Mouse (Mus musculus) granulocyte monocyte progenitor cell, adult 5-6 weeks (primary cell): ENCODE measurements around the gene Slain2. TPM values are rescaled to one million over a fixed set of nuclear protein-coding genes. Genes with fewer than 3 reads are reported as not detected.

Source experiments
- ATAC-seq: replicated peaks from 2 replicates; pipeline ENCODE4 v1.8.0; 2016; ENCODE audit warnings: mild to moderate bottlenecking, moderate TSS enrichment, inconsistent platforms; ENCODE audit not compliant: poor library complexity, severe bottlenecking
- total RNA-seq, 2 experiments: library from RNA; stranded (forward) in 1 of 2; stranded (reverse) in 1 of 2; fragments of 200-712, 200-1000 nt in 1 of 2; fragments of >200 nt in 1 of 2; fragmentation: Nextera tagmentation in 1 of 2; gene quantifications; 2 replicates each; pipeline ENCODE4 v1.2.3; 2014 to 2017

The Slain2 gene
- 44.5 and 60.4 TPM in 2 replicates for total RNA-seq (2014; fragmentation: Nextera tagmentation)
- 58.3 and 70.7 TPM in 2 replicates for total RNA-seq (2017)

- peak; percentile 75 for ATAC-seq
Measured at GRCm38 (mm10) chr5:72913648-72914557, at the start of gene Slain2. Gene Slain2, plus strand, starts transcription at chr5:72914304.

DNA sequence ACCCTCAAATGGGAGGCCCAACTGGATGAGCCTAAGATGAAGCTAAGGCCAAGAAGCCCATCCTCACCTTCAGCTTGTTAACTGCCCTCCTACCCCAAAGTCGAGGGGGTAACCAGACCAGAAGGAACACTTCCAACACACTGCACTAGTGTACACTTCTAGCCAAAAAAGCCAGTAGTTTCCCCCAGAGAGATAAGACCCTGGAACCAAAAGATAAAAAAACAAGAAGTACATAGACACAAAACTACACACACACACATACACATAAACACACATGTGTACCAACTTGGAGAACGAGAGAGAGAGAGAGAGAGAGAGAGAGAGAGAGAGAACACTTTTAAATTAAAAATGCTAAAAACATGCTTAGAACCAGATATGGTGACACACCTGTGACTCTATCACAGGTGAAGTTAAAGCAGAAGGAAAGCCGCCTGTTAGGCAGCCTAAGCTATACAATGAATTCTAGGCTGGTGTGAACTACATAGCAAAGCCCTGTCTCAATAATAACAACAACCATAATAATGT lies 49.4 kb upstream of the Slain2 start:
- no peak for ATAC-seq

- ATAC-seq: no peak
Measured at GRCm38 (mm10) chr5:72866260-72866905, 47.7 kb upstream of the Slain2 start.

DNA sequence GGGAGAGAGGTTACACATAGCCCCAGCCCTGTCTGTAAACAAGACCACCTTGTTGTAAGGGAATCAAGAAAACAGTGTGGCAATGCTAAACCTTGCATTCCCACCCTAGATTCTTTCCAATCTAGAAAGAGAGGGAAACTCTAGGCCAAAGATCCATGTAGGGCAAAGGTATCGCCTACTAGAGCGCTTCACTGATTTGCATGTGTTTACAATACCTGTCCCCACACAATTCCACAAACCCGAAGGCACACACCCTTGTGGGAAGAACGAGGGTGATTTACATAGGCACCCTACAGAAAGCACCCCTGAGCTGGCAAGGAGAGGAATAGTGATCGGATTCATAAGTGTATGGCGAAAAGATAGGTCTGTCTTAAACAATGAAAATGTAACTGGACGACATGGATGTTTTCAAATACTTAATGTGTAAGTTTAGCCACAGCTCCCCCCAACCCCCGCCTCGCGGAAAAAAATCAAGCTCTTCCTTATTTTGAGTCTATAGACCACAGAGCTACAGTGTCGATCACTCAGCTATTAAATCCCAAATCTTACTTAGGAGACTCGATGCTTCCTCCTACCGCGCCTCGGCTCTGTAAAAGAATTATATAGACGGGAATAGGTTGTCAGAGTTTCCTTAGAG lies 47.0 kb upstream of the Slain2 start:
- peak; percentile 25 for ATAC-seq

DNA sequence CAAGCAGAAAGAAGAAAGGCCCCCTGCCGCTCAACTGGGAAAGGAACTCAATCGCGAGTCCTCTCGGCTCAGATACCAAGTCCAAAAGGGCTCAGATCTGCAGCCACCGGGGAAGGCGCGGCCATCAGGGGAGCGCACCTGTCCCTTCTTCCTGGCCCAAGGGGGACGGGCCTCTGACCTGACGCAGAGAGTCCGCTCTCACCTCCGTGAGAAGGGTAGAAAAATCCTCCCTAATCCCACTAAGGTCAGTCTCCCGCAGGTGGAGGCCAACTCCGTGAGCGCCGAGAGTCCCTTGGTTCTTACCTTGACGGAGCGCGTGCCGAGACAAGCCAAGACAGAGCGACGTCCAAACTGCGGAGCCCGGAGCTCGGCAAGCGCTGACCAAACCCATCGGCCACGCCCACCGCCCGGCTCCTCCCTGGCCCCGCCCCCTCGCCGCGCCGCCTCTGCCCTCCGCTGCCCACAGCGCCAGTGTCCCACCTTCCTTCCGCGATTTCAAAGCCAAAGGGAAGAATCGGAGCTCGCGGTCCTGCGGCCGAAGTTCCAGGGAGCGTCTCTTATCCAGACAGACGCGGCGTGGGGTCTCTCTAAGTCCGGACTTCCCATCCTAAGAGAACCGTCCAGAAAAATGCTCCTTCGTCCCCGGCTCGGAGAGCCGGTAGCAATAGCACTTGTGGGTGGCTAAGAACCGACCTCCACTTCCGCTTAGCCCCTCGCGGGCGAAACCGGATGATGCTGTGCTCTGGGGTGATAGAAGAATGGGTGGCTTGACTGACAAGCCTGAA lies 45.8 kb upstream of the Slain2 start, which contains the start of gene Tec:
Gene Tec, minus strand, starts transcription at position 393 of the 785 bp plus-strand sequence.
- ATAC-seq: peak; percentile 84

DNA sequence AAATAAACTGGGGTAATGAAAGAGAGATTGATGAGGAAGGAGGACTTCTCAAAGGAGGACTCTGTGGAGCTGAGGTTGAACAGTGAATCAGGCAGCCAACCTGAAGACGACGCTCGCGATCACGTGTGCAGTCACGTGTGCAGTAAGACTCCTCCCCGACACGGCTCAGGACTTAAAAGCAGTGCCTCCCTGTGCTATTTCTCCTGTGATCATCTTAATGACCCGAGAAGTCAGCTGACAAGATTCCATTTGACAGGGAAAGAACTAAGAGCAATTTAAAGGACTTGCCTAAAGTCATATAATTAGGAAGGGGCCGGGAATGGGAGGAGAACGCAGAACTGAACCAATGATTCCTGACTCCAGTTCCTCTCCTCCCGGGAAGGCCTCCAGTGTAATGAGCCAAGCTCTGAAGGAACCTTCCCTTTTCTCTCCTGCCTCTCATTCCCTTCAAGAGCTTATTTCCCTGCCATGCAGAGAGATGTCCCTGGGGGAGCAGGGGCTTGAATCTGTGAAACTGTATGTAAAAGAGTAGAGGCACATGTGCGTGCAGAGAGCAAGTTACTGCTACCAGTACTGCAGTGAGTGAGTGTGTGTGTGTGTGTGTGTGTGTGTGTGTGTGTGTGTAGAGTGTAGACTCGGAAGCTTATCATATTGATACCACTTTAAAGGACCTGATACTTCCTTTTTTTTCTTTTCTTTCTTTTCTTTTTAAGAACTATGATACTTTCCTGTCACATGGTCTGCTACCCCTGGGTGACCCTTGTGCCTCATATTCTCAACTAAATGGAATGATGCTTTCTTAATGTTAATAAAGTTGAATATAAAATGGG lies 44.1 kb upstream of the Slain2 start:
- no peak for ATAC-seq

DNA sequence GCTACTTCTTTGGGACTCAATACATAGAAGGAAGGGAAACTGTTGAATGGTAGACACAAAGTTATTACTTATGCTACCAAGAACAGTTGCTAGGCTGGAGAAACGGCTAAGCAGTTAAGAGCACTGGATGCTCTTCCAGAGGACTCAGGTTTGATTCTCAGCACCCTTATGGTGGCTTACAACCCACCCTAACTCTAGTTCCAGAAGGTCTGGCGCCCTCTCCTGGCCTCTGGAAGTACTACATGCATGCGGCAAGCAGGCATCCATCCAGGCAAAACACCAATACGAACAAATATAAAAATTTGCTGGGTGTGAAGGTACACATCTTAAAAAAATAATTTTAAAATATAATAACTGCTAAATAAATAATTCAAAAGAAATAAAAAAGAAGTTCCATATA lies 43.0 kb upstream of the Slain2 start:
- ATAC-seq: no peak

DNA sequence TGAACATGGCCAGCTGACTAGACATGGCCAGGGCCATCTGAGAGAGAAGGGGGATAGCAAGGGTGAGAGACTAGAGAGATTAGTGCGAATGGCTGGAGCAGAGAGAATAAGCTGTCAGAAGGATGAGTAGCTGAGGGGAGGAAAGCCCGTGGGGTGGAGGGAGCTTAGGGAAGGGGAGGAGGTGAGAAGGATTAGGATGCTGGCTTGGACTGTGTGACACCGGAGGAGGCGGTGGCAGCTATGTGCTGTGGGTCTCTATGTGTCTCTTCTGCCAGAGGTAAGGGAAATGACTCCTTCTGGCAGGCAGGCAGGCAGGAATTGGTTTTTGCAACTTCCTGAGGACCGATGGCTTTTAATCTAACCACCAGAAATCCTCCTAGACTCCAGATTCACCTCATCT lies 34.4 kb upstream of the Slain2 start:
- peak; percentile 57 for ATAC-seq

DNA sequence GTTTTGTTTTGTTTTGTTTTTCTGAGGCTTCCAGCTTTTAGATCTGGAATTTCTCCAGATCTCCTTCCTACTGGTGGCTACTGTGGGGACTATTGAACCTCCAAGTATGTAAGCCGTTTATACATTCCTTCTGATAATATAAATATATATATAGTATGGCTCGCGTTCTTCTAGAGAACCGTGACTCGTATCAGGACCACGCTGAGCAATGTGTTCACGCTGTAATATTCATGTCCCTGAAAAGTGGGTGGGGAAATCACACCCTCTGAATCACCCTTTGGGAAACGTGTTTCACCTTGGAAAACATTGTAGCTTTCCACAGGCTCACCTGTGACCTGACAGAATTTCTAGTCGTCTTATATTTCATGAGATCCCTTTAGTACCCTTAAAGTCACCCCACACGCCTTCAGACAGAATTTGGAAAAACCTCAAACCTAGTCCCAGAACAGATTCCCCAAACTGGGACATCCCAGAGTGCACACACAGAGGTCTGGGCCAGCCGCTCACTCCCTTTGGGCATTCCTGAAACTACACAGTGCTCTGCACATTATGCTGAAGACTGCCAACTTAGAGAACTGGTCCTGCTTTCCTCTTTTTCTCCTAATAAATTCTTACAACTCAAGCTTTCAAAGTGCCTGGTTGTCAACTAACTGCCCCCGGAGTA lies 32.2 kb upstream of the Slain2 start:
- ATAC-seq: no peak

- ATAC-seq: peak; percentile 47
Measured at GRCm38 (mm10) chr5:72882412-72882765, 31.7 kb upstream of the Slain2 start.

DNA sequence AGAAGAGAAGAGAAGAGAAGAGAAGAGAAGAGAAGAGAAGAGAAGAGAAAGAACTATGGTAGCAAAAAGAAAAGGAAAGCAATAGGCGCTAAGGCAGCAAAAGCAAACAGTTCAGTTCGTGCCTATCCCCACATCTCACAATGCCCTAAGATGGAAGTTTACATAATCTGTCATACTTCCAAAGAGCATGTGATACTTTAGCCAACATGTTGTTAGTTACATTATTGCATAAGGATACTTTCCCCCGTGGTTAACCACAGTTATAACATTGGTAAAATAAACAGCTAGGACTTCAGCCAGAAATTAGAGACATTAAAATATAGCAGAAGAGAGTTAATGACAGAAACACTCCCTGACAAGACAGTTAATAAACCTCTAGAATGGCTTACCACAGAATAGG lies 30.4 kb upstream of the Slain2 start:
- ATAC-seq: peak; percentile 88

GRCm38 (mm10) chr5:72886458-72887222 lies 27.5 kb upstream of the Slain2 start:
- ATAC-seq: no peak

DNA sequence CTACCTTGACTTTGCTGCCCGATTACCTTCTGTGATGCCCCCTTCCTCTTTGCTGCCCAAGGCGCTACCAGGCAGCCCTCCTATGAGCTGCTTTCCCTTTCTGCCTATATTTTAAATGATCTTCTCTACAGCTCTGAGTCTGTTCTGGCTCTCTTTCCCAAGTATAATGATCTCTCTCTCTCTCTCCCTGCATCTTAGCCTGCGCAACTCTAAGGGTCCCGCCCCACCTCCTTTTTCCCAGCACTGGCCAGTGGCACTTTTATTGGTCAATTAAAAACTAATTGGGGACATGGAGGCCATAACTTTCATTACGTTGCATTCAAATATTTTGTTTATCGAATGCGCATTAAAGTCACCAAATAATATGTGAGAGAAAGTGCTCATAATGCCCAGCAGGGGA lies 25.8 kb upstream of the Slain2 start:
- no peak for ATAC-seq

DNA sequence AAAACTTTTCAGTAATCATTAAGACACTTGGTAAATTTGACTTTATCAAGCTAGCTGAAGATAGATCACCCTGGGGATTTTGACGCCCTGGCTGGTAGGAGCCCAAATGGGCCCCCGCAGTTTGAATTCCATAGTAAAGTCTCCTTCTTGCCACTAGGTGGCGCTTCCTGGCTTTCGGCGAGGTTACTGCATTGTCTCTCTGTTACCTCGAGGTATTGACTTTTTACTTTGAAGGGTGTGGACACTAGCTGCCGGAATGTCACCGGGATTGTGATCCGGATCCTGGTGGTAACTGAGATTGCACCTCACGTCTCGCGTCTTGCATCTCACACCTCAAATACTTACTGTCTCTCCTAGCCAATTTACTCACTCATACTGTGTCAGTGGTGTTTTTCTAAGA lies 22.6 kb upstream of the Slain2 start:
- ATAC-seq: peak; percentile 91

DNA sequence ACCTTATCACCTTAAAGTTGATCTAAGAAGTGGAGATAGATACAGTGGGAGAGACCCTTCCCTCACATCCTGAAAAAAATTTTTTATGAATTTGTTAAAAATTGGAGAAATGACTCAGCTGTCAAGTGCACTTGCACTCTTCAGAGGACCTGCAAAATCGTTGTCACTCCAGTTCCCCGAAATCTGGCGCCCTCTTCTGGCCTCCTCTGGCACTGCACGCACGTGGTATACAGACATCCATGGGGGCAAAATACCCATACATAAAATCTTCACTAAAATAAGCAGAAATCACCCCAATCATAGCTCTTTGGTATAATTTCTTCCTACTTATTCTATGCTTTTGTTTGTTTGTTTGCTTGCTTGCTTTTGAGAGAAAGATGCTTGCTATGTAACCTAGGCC lies 20.1 kb upstream of the Slain2 start:
- ATAC-seq: peak; percentile 52; the same call in 1 of the 2 replicates

- ATAC-seq: no peak
Measured at GRCm38 (mm10) chr5:72895261-72895660, 18.8 kb upstream of the Slain2 start.

GRCm38 (mm10) chr5:72896478-72897279 lies 17.4 kb upstream of the Slain2 start:
- peak; percentile 36; the same call in 1 of the 2 replicates for ATAC-seq
